Mouse (Mus musculus) olfactory bulb, adult 2 months (tissue): ENCODE measurements around the gene Atp5d.

Experiments used
- CTCF ChIP-seq: fragments of 200-500 bp; IDR thresholded peaks from 2 replicates; pipeline ENCODE4 v1.5.1; 2012; ENCODE audit warnings: low read depth, mild to moderate bottlenecking, low read length, moderate library complexity; ENCODE audit not compliant: insufficient read depth
- POLR2A ChIP-seq: fragments of 200-500 bp; IDR thresholded peaks from 2 replicates; pipeline ENCODE4 v1.6.1; 2012; ENCODE audit warnings: mild to moderate bottlenecking, low read depth, low read length, moderate library complexity; ENCODE audit not compliant: insufficient read depth

GRCm38 (mm10) chr10:80167460-80168037, 29.1 kb downstream of the Atp5d start:
- TF ChIP-seq POLR2A (peak; percentile 99), CTCF (no peak)
